Mouse (Mus musculus) heart, postnatal 25 days (tissue): ENCODE measurements at regions not wholly inside any gene's neighbourhood (a gene's known extent, or its start where the extent isn't known, plus 50 kb on each side); places are given as distances from the start of the nearest gene placed in this dataset.

ENCODE experiments used
- DNase-seq: peaks from one replicate; pipeline ENCODE4 v3.0.0; 2022; ENCODE audit warnings: low spot score
- intact Hi-C: fragments of 180-260 bp; cut with DNase I; formaldehyde crosslinking; loops from one replicate; pipeline ENCODE4 v1.15.1; 2025

DNA sequence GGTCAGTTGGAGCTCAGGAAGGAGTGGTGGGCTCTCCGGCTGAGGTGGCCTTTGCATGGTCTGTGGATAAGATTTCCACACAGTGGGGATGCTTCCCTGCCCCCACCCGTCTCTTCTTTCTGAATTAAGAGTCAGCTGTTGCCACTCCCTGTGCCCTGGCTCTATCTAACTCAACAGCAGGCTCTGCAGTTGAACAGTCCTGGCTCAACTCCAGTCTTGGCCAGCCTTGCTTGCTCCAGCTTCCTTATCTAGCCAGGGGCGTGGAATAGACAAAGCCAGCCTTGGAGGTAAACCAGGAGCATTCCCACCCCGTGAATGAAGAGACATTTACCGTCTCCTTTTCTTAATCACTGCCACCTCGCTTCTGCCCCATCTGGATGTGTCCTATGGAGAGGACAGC is 89.7 kb downstream of the Mn1 start:
- intact Hi-C loops: no loop called here

DNA sequence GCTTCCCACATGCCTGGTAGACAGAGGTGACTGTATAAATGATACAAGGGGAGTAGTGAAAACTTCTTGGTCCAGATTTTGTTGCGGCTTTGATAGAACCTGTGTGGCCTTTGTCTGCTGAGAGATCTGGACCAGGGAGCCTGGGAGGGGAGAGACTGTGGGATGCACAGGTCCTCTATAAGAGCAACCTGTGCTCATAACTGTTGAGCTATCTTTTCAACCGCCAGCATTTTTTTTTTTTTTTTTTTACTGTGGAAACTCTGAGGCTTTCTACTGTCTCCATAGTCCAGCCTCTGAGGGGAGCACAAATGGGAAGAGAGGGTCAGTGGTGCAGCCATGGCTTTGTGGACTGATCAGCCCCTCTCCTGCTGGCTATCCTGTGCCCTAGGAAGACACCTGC is 90.2 kb downstream of the Mn1 start:
- intact Hi-C loops: no loop called here

More for the DNA sequence above, 89.7 kb downstream of the Mn1 start:
- DNase-seq: no peak

DNA sequence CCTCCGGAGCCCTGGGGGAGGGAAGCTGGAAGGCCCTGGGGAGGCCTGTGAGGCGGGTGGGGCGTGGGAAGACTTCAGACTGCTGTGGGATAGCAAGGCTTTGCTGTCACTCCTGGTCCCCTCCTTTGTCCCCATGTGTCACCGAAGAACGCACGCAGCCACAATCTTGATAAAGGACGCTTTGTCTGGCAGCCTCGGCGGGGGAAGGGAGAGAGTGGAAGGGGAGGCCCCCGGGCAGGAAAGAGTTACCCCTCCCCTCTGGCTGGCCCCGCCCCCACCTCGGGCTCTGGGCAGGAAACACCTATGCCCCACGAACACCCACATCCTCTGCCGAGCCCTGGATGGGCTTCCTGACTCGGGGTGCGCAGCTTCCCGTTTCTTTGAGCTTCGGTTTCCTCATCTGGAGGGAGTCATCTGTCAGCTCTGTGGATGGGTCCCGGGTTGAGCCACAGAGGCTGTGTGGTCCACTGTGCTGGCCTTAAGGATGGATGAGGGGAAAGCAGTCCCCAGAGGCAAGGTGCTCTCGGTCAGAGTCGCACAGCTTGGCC is 91.9 kb downstream of the Mn1 start:
- intact Hi-C loops: no loop called here
- no peak for DNase-seq

More for the DNA sequence above, 90.2 kb downstream of the Mn1 start:
- DNase-seq: no peak

DNA sequence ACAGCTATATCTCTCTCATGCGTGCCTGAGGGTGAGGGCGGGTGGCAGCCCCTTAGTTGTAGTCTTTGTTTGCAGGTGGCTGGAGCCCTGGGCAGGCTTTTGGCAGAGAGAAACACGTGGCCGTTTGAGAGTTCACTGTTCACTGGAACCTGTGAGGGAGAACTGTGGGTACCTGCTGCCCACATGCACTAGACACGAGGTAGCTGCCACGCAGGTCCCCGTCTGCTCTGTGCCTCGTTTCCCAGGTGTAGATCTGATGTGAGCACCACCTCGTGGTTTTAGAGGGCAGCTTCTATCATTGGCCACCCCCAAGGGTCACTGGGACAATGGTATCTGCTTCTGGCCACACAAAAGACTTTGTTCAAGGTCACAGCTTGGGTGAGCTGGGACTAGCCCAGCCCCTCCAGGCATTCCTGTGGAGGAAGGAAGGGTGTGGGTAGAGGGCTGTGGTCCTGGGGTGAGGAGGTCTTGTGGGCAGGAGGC is 92.5 kb downstream of the Mn1 start:
- no peak for DNase-seq
- intact Hi-C loops: loop anchor here (2.0 to 5.0 kb wide), 2 partner anchors 93 to 173 kb away; partner anchors contain the start of gene Mn1

DNA sequence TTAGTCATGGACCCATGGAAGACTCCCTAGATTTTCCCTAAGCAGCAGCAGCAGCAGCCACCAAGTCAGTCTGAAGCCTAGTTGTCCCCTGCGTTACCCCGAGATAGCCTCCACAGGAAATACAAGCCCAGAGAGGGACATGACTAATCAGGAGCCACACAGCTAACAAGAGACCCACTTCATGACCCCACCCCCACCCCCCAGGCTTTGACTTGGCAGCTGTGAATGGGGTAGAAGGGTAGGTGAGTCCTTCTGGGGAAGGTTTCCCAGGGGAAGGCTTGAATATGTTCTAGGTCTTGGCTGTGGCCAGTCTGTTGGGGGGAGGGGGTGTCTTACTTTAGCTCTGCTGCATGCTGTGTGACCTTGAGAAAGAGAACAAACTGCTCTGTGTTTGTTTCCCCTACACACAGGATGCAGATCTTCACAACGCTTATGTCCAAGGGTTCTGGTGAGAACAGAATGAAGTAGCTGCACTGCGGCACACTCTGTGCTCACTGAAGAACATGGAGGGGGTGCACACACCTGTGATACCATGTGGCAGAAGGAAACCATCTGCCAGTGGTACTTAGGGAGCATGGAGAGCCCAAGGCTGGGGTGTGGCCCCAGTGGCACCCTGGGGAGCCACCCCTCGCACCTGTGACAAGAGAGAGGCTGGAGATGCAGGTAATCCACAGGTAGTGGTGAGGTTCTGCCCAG is 93.2 kb downstream of the Mn1 start:
- DNase-seq: no peak
- intact Hi-C loops: loop anchor here (2.0 to 5.0 kb wide), 2 partner anchors 94 to 172 kb away; partner anchors contain the start of gene Mn1

DNA sequence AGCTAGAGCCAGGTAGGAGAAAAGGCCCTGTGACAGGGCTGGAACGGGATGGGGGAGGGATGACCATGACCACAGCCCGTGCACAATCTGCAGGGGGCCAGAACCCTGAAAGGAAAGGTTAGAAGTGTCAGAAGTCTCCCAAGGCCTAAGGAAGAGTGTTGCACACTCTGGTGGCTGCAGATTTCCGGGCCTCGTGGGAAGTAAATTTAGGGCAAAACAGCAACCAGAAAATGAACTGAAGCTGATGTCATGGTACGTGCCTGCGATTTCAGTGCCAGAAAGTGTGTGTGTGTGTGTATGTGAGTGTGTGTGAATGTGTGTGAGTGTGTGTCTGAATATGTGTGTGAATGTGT is 93.7 kb downstream of the Mn1 start:
- no peak for DNase-seq
- intact Hi-C loops: loop anchor here (2.0 to 5.0 kb wide), 2 partner anchors 94 to 171 kb away; partner anchors contain the start of gene Mn1

DNA sequence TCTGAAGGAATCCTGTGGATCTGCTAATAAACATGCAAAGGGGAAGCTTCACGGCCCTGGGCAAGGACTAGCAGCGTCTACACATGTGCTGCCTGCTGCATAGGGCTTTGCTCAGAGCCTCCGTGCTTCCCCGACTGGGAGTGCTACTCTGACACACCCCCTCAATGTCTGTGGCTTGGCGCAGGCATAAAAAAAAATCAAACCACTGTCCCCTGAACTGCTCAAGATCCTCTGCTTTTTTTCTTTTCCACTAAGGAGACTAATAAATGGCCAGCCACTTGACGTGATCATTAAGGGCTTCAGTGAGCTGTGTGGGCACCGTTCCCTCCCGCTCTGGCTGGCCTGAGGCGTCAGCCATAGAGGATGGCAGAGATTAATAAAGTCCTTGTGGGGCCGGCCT is 94.8 kb downstream of the Mn1 start:
- intact Hi-C loops: loop anchor here (2.0 to 5.0 kb wide), 2 partner anchors 95 to 170 kb away; partner anchors contain the start of gene Mn1
- DNase-seq: no peak

DNA sequence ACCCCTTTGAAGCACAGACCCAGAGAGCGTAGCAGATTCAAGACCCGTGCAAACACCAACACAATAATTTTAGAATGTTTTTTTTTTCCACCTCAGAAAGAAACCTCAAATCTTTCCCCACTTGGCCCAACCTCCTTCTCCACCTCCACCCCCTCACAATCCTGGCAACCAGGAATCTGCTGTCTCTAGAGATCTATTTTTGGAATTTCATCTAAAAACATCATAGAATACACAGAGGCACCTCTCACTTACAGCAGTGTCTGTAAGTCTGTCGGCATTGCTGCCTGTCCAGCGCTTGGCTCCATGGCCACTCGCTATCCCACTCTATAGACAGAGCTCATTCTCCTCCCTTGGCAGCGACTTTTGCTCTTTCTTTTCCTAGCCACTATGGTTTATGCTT is 96.8 kb downstream of the Mn1 start:
- intact Hi-C loops: loop anchor here (5.0 kb wide), 1 partner anchor 168 kb away; no protein-coding TSS in a partner anchor

DNA sequence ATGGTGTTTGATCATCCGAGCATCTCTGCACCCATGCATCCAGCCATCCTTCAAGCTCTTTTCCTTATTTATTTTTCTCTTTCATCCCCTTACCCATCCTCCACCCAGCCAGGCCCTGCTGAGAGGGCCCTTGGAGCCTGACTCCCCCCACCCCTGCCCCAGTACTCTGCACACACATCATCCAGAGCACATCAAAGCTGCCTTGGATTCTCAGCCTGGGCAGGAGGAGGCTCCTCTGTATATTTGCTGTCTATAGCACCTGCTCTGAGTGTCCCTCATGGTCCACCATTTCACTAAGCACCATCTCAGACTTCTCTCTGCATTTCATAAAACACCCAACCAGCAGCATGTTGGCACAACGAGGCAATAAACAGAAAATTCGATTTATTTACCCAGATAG is 101.9 kb downstream of the Mn1 start:
- DNase-seq: no peak
- intact Hi-C loops: no loop called here

More for the DNA sequence above, 96.8 kb downstream of the Mn1 start:
- no peak for DNase-seq

DNA sequence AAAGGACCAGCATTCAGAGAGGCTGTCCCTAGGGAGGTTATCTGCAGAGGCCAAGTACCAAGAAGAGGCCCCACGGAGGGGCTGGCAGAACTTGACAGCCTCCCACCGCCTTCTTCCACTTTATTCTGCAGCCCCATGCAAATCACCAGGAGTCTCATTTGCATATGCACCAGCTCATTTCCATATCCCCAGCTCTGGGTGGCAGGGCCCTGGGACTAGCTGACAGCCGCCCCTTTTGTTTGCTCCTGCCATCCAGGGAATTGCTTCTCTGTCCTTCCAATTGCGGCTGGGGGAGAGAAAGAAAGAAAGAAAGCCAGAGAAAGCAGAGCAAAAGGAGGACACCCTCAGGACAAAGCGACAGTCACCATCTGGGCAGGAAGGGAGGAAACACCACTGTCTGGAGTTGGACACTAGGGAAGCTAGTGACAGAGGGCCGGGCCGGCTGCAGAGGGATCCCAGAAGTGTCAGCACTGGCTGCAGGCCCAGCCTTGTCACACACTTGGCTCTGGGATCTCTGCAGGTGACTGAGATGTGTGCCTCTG is 102.4 kb downstream of the Mn1 start:
- intact Hi-C loops: no loop called here
- DNase-seq: no peak

DNA sequence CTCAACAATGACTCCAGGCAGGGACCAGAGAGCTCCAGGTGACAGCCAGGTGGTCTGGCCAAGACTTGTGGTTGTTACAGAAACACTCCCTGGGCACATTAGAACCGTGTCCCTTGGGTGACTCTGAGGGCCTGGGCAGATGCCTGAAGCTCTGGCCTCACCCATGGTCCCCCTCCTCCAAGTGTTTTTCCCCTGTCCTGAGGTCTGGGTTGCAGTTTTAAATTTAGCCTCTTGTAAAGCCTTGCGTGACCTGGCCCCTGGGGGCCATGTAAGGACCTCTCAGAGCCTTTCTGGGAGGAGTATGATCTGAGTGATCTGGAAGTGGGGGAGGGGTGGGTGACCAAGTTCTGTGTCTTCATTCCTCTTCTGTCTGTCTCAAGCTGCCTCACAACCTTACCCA is 104.7 kb downstream of the Mn1 start:
- intact Hi-C loops: no loop called here
- DNase-seq: no peak

DNA sequence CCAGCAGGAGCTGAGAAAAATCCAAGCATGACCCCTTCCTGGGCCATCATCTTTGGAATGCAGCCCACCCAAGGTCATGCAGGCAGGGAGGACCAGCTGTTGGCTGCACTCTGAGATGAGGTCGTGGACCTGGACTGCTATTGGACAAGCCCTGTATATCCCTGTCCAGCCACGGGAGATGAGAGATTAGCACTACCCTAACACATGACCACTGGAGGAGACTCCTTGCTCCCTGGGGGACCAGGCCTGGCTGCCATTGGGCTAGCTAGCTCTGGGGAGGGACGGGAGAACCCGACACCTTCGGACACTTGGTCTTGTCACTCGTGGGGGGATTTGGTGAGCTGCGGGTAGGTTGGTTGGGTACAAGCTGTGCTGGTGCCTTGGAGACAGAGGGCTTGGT is 105.4 kb downstream of the Mn1 start:
- no peak for DNase-seq
- intact Hi-C loops: no loop called here

DNA sequence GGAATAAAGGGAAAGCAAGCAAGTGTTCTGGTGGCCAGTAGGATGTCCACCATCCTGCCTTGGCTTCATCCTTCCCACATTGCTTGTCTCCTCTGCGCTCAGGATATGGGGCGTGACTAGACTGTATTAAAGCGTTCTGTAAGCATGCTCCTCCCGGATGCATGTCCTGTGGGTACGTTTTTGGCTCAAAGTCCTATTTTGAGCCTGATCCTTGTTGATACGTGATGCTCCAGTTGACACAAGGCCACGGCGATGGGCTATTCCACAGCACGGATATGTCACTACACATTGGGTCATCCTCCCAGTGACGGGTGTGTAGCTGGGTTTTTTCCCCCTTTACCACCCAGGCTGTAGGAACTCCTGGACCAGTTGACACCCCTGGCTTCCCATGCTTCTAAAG is 110.6 kb downstream of the Mn1 start:
- intact Hi-C loops: no loop called here
- DNase-seq: no peak

DNA sequence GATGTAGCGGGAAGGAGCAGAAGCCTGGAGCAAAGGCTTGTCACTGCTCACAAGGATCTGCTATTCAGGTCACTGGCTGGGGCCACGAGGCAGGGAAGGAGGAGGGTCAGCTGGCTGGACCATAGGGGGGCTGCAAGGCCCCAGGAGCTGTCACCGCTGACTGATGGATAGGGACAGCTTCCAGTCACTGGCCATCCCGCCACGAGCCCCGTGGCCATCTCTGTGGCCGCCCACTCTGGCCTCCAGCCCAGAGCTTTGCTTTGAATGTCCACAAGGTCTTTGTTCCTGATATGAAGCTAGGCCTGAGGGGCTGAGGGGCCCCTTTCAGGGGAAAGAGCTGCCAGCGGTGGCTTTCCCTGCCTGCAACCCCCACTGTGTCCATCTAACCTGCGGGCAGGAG is 111.9 kb downstream of the Mn1 start:
- DNase-seq: no peak
- intact Hi-C loops: no loop called here

DNA sequence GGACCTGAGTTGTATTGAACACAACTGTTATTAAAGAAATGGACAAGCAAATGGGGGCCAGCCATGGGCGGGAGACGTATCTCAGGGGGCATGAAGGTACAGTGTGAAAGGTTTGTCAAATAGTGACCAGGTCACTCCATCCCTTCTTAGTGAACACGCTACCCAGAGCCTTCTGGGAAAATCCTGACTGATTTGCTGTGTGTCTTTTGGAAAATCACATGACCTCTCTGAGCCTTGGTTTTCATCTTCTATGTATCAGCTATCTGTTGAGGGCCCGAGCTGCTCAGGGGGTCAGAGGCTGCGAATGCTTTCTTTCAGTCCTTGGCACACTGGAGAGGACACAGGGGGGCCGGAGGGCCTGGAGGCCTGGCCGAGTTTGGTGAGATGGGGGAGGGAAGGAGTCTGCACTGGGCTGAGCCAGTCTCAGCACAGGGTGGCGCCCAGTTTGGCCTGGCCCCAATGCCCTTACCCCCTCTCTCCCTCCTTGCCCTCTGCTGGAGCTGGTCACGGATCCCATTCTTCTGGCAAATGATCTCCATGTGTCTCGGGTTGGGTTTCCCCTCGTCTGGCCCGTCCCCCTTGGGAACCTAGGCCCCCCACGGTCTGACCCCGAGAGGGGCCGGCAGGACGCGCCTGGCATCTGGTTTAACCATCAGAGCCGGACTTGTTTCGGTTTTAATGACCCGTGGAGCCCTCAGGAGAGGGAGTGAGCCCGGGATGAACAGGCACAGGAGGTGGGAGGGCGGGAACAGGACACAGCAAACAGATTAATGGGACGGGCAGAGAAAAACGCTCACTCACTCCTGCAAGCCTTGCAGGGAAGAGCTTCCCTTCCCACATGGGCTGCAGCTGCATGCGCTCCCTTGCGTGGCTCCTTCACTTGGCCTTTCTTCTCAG is 113.7 kb downstream of the Mn1 start:
- intact Hi-C loops: loop anchor here (5.0 kb wide), 1 partner anchor 114 kb away; the partner anchor contains the start of gene Mn1
- no peak for DNase-seq

DNA sequence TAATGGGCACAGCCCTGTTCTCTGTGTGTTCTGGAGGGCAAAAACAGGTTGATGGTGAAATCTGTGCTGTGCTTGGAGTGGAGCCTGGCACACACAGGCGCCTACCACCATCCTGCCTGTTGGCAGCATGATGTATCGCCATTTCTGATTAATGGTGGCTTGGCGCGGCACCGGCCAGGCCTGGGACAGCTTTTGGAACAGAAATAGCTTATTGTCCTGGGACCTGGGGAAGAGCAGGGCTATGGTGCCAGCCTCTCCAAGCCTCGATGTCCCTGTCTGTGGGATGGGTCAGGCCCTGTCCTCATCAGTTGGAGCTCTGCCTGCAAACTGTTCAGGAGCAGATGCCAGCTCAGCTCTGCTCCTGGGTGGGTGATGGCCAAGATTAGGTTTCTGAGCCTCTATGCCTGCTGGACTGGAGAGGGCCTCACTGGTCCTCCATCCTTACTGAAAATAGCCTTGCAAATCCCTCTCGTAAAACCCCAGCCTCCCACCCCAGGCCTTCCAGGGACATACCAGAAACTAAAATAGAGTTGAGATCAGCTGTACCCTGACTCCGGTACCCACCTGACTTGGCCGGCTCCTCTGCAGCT is 115.4 kb downstream of the Mn1 start:
- no peak for DNase-seq
- intact Hi-C loops: loop anchor here (5.0 kb wide), 1 partner anchor 115 kb away; the partner anchor contains the start of gene Mn1

DNA sequence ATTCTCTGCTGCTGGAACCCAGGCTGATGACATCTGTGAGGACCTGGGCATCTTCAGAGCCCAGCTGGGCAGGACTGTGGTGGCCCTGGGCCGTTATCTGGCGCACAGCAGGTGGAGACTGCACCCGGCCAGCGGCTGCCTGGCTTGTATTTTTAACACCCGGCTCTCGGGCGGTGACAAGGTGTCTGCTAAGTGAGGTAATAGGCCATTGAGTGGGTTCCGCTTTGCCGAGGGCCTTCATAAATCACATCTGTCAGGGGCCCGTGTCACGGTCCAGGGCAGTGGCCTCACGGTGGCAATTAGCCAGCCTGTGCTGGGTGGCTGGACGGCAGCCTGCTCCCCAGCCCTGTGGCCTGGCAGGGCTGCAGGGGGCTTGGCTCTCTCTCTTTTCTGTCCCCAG is 118.8 kb downstream of the Mn1 start:
- DNase-seq: peak; percentile 52
- intact Hi-C loops: loop anchor here (1.0 kb wide), 1 partner anchor 84 kb away; no protein-coding TSS in a partner anchor

DNA sequence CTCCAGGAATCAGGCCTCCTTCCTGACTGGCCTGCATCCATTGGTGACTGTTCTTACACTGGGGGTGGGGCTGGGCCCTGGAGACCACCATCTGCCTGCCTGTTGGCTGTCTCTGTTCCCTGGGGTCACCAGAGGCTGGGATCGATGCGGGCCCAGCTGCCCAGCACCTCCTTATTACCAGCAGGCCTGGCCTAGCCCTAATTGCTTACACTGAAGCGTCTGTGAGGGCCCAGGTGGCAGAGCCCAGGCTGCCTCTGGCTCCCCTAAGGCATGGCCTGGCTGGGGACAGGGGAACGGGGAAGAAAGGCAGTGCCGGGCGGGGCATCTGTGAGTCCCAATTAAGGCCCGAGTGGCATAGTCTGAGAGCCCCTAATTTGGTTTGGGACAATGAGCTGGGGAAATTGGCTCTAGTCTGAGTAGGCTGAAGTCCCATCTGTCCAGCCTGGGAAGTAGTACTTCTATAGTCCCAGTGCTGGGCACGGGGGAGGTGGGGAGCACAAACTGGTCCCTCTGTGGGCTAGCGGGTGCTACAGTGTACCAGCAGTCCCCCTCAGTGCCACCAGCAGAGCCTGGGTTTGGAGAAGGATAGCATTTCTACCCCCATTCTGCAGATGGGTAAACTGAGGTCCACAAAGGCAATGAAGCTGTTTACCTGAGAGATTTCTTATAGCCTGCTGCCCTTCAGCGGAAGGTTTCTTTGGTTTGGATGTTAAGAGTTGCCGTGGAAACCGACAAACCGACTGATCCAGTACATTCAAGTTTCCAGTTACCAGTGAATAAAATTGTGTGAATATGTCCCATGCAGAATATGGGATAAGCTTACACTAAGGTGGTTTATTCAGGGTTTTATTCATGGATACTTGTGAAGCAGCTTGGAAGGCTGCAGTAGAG is 121.6 kb downstream of the Mn1 start:
- no peak for DNase-seq
- intact Hi-C loops: no loop called here

DNA sequence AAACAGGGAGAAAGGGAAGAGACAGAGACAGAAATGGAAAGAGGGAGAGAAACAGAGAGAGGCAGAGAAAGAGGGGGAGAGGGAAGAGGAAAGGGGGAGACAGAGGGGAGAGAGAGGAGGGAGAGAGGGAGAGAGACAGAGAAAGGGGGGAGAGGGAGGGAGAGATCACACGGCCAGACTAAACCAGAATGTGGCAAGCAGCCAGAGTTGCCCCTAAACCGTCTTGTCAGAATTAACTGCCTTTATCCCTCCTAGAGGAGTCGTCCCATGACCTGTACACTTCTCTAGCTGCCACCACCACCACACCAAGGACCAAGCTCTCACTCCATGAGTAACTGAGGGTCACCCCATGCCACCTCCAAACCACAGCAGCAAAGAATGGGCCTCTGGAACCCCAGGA is 123.3 kb downstream of the Mn1 start:
- intact Hi-C loops: no loop called here
- no peak for DNase-seq
